Mouse (Mus musculus) heart, embryonic 13.5 days (tissue): Measurements from ENCODE around the gene 4933427D14Rik. TPM values are rescaled to one million over a fixed set of nuclear protein-coding genes. Genes with fewer than 3 reads are reported as not detected.
A peak's percentile ranks its signal among the peaks of the same experiment; 100 is the strongest.

Experiments used
- ATAC-seq: fragments of 200-750 bp; cut with Nextera tagmentation; 2 replicates; pipeline ENCODE4 v1.8.0; 2017; ENCODE audit warnings: moderate TSS enrichment; ENCODE audit not compliant: insufficient number of reproducible peaks, low FRiP score, low TSS enrichment; ENCODE audit errors: extremely low read depth
- H3K27ac ChIP-seq: fragments of 300-500 bp; sonication (generic); replicated peaks from 2 replicates; pipeline ENCODE4 v1.5.1; 2015; ENCODE audit warnings: moderate library complexity, mild to moderate bottlenecking, inconsistent platforms
- H3K27me3 ChIP-seq: fragments of 300-500 bp; sonication (generic); replicated peaks from 2 replicates; pipeline ENCODE4 v1.6.1; 2015; ENCODE audit warnings: mild to moderate bottlenecking, inconsistent platforms
- H3K36me3 ChIP-seq: fragments of 300-500 bp; sonication (generic); 2 replicates; pipeline ENCODE4 v1.6.1; 2015; ENCODE audit warnings: mild to moderate bottlenecking, inconsistent platforms
- H3K4me1 ChIP-seq: fragments of 300-500 bp; sonication (generic); 2 replicates; pipeline ENCODE4 v1.6.1; 2015; ENCODE audit warnings: inconsistent platforms
- H3K4me2 ChIP-seq: fragments of 300-500 bp; sonication (generic); 2 replicates; pipeline ENCODE4 v1.6.1; 2015; ENCODE audit warnings: inconsistent platforms, mild to moderate bottlenecking, moderate library complexity
- H3K4me3 ChIP-seq: fragments of 300-500 bp; sonication (generic); 2 replicates; pipeline ENCODE4 v1.5.1; 2015; ENCODE audit warnings: moderate library complexity, mild to moderate bottlenecking, inconsistent platforms
- H3K9ac ChIP-seq: fragments of 300-500 bp; sonication (generic); 2 replicates; pipeline ENCODE4 v1.6.1; 2015; ENCODE audit warnings: inconsistent platforms, mild to moderate bottlenecking, moderate library complexity
- H3K9me3 ChIP-seq: fragments of 300-500 bp; sonication (generic); 2 replicates; pipeline ENCODE4 v1.6.1; 2016; ENCODE audit warnings: inconsistent platforms
- WGBS: fragments of 180-500 bp; shearing (Covaris S2); methylation state at CpG from one replicate; pipeline ENCODE4 v1.1.7; 2015; ENCODE audit warnings: mixed read lengths; 5-methylcytosine and 5-hydroxymethylcytosine counted together
- polyA plus RNA-seq: library from polyadenylated mRNA; unstranded; fragments of >200 nt; fragmentation: Nextera tagmentation; extraction: Ambion mirVana; gene quantifications from 2 replicates; pipeline ENCODE4 v1.2.1, GENCODE M21; 2015

The 4933427D14Rik gene
- polyA plus RNA-seq, 1 experiment from 2014 or later, result 7.7 TPM

GRCm38 (mm10) chr11:72163198-72163597 lies 44.1 kb downstream of the 4933427D14Rik start:
- H3K36me3 ChIP-seq, result peaks cover 81% of the 10 kb centered on the region
- ATAC-seq, result no peak
- H3K27ac ChIP-seq, result no peak overlapping the region
- 81% methylated on average over 2 of the region's 2 CpGs for WGBS
- H3K9ac ChIP-seq, result no peak overlapping the region
- no peak overlapping the region for H3K4me2 ChIP-seq
- no peaks in the 10 kb centered on the region for H3K4me1 ChIP-seq
- no peaks in the 10 kb centered on the region for H3K27me3 ChIP-seq
- no peaks in the 10 kb centered on the region for H3K9me3 ChIP-seq
- no peak overlapping the region for H3K4me3 ChIP-seq

- 69% methylated on average over 2 of the region's 2 CpGs for WGBS
Observed at GRCm38 (mm10) chr11:72156624-72157023, 50.6 kb downstream of the 4933427D14Rik start.

GRCm38 (mm10) chr11:72155981-72156428 lies 51.3 kb downstream of the 4933427D14Rik start:
- ATAC-seq, result no peak
- Histone ChIP-seq H3K4me2 (no peak overlapping the region), H3K4me1 (peaks cover 10% of the 10 kb centered on the region), H3K36me3 (peaks cover 50% of the 10 kb centered on the region), H3K9ac (no peak overlapping the region), H3K27ac (no peak overlapping the region), H3K4me3 (no peak overlapping the region), H3K27me3 (no peaks in the 10 kb centered on the region), H3K9me3 (no peaks in the 10 kb centered on the region)
- 78% methylated on average over 4 of the region's 4 CpGs for WGBS

More at GRCm38 (mm10) chr11:72156624-72157023, 50.6 kb downstream of the 4933427D14Rik start:
- Histone ChIP-seq H3K27me3 (no peaks in the 10 kb centered on the region), H3K9ac (no peak overlapping the region), H3K36me3 (peaks cover 57% of the 10 kb centered on the region), H3K4me3 (no peak overlapping the region), H3K9me3 (no peaks in the 10 kb centered on the region), H3K27ac (no peak overlapping the region), H3K4me2 (no peak overlapping the region), H3K4me1 (peaks cover 4% of the 10 kb centered on the region)
- no peak for ATAC-seq

GRCm38 (mm10) chr11:72155186-72155980 lies 51.9 kb downstream of the 4933427D14Rik start:
- no peak overlapping the region for H3K4me3 ChIP-seq

GRCm38 (mm10) chr11:72153122-72153862 lies 54.0 kb downstream of the 4933427D14Rik start:
- no peak for ATAC-seq

More at GRCm38 (mm10) chr11:72155186-72155980, 51.9 kb downstream of the 4933427D14Rik start:
- peaks cover 12% of the 10 kb centered on the region for H3K4me1 ChIP-seq
- H3K36me3 ChIP-seq, result peaks cover 48% of the 10 kb centered on the region
- H3K4me2 ChIP-seq, result no peak overlapping the region
- no peak overlapping the region for H3K27ac ChIP-seq
- WGBS, result 71% methylated on average over 11 of the region's 11 CpGs
- peak; percentile 19; the same call in 1 of the 2 replicates for ATAC-seq
- no peaks in the 10 kb centered on the region for H3K9me3 ChIP-seq
- H3K9ac ChIP-seq, result no peak overlapping the region
- no peaks in the 10 kb centered on the region for H3K27me3 ChIP-seq

GRCm38 (mm10) chr11:72151120-72151519 lies 56.1 kb downstream of the 4933427D14Rik start:
- ATAC-seq, result no peak
- WGBS, result 62% methylated on average over 2 of the region's 2 CpGs
- Histone ChIP-seq H3K36me3 (peaks cover 24% of the 10 kb centered on the region), H3K9ac (no peak overlapping the region), H3K4me3 (no peak overlapping the region), H3K9me3 (no peaks in the 10 kb centered on the region), H3K27ac (no peak overlapping the region), H3K27me3 (no peaks in the 10 kb centered on the region), H3K4me2 (no peak overlapping the region), H3K4me1 (peaks cover 12% of the 10 kb centered on the region)

More at GRCm38 (mm10) chr11:72153122-72153862, 54.0 kb downstream of the 4933427D14Rik start:
- Histone ChIP-seq H3K27ac (no peak overlapping the region), H3K4me3 (no peak overlapping the region), H3K4me1 (peaks cover 12% of the 10 kb centered on the region), H3K4me2 (no peak overlapping the region), H3K27me3 (no peaks in the 10 kb centered on the region), H3K36me3 (peaks cover 37% of the 10 kb centered on the region), H3K9ac (no peak overlapping the region), H3K9me3 (no peaks in the 10 kb centered on the region)
- 76% methylated on average over 12 of the region's 12 CpGs for WGBS

- H3K9me3 ChIP-seq, result no peaks in the 10 kb centered on the region
- peaks cover 15% of the 10 kb centered on the region; the same call in 1 of the 2 replicates for H3K4me1 ChIP-seq
- WGBS, result 60% methylated on average over 3 of the region's 3 CpGs
- H3K4me2 ChIP-seq, result no peak overlapping the region
- H3K9ac ChIP-seq, result no peak overlapping the region
- no peak overlapping the region for H3K4me3 ChIP-seq
- no peak overlapping the region for H3K27ac ChIP-seq
- peaks cover 17% of the 10 kb centered on the region for H3K27me3 ChIP-seq
- ATAC-seq, result no peak
- H3K36me3 ChIP-seq, result 0 out of 2 replicates have a peak, but pooled peaks cover 2% of the 10 kb centered on the region
Observed at GRCm38 (mm10) chr11:72147910-72148309, 59.3 kb downstream of the 4933427D14Rik start.

GRCm38 (mm10) chr11:72145877-72146248 lies 61.4 kb downstream of the 4933427D14Rik start:
- no peak for ATAC-seq
- no peak overlapping the region for H3K9ac ChIP-seq
- H3K4me2 ChIP-seq, result no peak overlapping the region
- no peak overlapping the region for H3K27ac ChIP-seq
- H3K4me1 ChIP-seq, result 0 out of 2 replicates have a peak, but pooled peaks cover 7% of the 10 kb centered on the region
- WGBS, result 77% methylated on average over 1 of the region's 1 CpGs
- no peak overlapping the region for H3K4me3 ChIP-seq
- no peaks in the 10 kb centered on the region for H3K36me3 ChIP-seq
- H3K27me3 ChIP-seq, result peaks cover 27% of the 10 kb centered on the region
- no peaks in the 10 kb centered on the region for H3K9me3 ChIP-seq

GRCm38 (mm10) chr11:72145182-72145876 lies 61.9 kb downstream of the 4933427D14Rik start:
- Histone ChIP-seq H3K27me3 (peaks cover 28% of the 10 kb centered on the region), H3K4me2 (no peak overlapping the region), H3K9me3 (no peaks in the 10 kb centered on the region), H3K4me3 (no peak overlapping the region), H3K4me1 (0 out of 2 replicates have a peak, but pooled peaks cover 7% of the 10 kb centered on the region), H3K36me3 (no peaks in the 10 kb centered on the region), H3K27ac (no peak overlapping the region), H3K9ac (no peak overlapping the region)
- WGBS, result 6% methylated on average over 2 of the region's 2 CpGs
- ATAC-seq, result 0 out of 2 replicates have a peak, but pooled peaks have one; percentile 14

- Histone ChIP-seq H3K9ac (no peak overlapping the region), H3K27me3 (peaks cover 46% of the 10 kb centered on the region), H3K4me2 (no peak overlapping the region), H3K4me3 (no peak overlapping the region), H3K36me3 (no peaks in the 10 kb centered on the region), H3K4me1 (0 out of 2 replicates have a peak, but pooled peaks cover 7% of the 10 kb centered on the region), H3K9me3 (no peaks in the 10 kb centered on the region), H3K27ac (no peak overlapping the region)
- 59% methylated on average over 10 of the region's 10 CpGs for WGBS
- no peak for ATAC-seq
Observed at GRCm38 (mm10) chr11:72142889-72143288, 64.4 kb downstream of the 4933427D14Rik start.

- Histone ChIP-seq H3K4me2 (no peak overlapping the region), H3K4me3 (no peak overlapping the region), H3K9me3 (no peaks in the 10 kb centered on the region), H3K36me3 (no peaks in the 10 kb centered on the region), H3K27ac (no peak overlapping the region), H3K4me1 (peaks cover 5% of the 10 kb centered on the region; the same call in 1 of the 2 replicates), H3K27me3 (peaks cover 73% of the 10 kb centered on the region), H3K9ac (no peak overlapping the region)
- 49% methylated on average over 6 of the region's 6 CpGs for WGBS
- ATAC-seq, result no peak
Observed at GRCm38 (mm10) chr11:72140198-72140597, 67.1 kb downstream of the 4933427D14Rik start.
